Mouse (Mus musculus) liver, adult 2 months (tissue): Measurements from ENCODE around the gene Fgfr2. TPM values are rescaled to one million over a fixed set of nuclear protein-coding genes. Genes with fewer than 3 reads are reported as not detected.

Source experiments
- DNase-seq: peaks from one replicate; pipeline ENCODE4 v3.0.0-alpha.2; 2011; ENCODE audit warnings: low read depth, low spot score; ENCODE audit errors: extremely low read depth
- H3K27ac ChIP-seq: fragments of 200-500 bp; replicated peaks from 2 replicates; pipeline ENCODE4 v1.5.1; 2012; ENCODE audit warnings: low read depth, mild to moderate bottlenecking, control low read depth, inconsistent platforms, low read length; ENCODE audit not compliant: insufficient read depth
- H3K27me3 ChIP-seq: fragments of 200-500 bp; 2 replicates; pipeline ENCODE4 v1.6.1; 2012; ENCODE audit warnings: mild to moderate bottlenecking, moderate library complexity, low read length, inconsistent platforms; ENCODE audit not compliant: control insufficient read depth, insufficient read depth
- H3K36me3 ChIP-seq: fragments of 200-500 bp; 2 replicates; pipeline ENCODE4 v1.6.1; 2012; ENCODE audit warnings: low read length, inconsistent platforms; ENCODE audit not compliant: control insufficient read depth, insufficient read depth
- H3K4me1 ChIP-seq: fragments of 200-500 bp; 2 replicates; pipeline ENCODE4 v1.6.1; 2011; ENCODE audit warnings: low read length; ENCODE audit not compliant: control insufficient read depth, insufficient read depth
- H3K4me3 ChIP-seq: fragments of 200-500 bp; 2 replicates; pipeline ENCODE4 v1.5.1; 2011; ENCODE audit warnings: low read depth, mild to moderate bottlenecking, control low read depth, low read length, moderate library complexity; ENCODE audit not compliant: insufficient read depth
- H3K79me2 ChIP-seq: fragments of 200-500 bp; 2 replicates; pipeline ENCODE4 v1.6.1; 2012; ENCODE audit warnings: inconsistent platforms, mild to moderate bottlenecking, low read length, moderate library complexity; ENCODE audit not compliant: control insufficient read depth, insufficient read depth
- H3K9ac ChIP-seq: fragments of 200-500 bp; 2 replicates; pipeline ENCODE4 v1.6.1; 2012; ENCODE audit warnings: low read depth, mild to moderate bottlenecking, control low read depth, inconsistent platforms, low read length
- CTCF ChIP-seq: fragments of 200-500 bp; IDR thresholded peaks from 2 replicates; pipeline ENCODE4 v1.5.1; 2011; ENCODE audit warnings: low read depth, low read length, control low read depth
- POLR2A ChIP-seq: fragments of 200-500 bp; IDR thresholded peaks from 2 replicates; pipeline ENCODE4 v1.6.1; 2011; ENCODE audit warnings: low read length, control low read depth; ENCODE audit not compliant: insufficient read depth; ENCODE audit errors: extremely low read depth
- WGBS: fragments of 180-500 bp; shearing (Covaris S2); methylation state at CpG from one replicate; pipeline ENCODE4 v1.1.7; 2018; 5-methylcytosine and 5-hydroxymethylcytosine counted together
- polyA plus RNA-seq: library from polyadenylated mRNA; depleted of rRNA; stranded (reverse); fragments of >200 nt; gene quantifications from 2 replicates; pipeline ENCODE4 v1.2.3, GENCODE M21; 2012
- total RNA-seq: library from RNA; depleted of rRNA; stranded (reverse); fragments of >200 nt; gene quantifications from 2 replicates; pipeline ENCODE4 v1.2.3, GENCODE M21; 2014

The Fgfr2 gene
- total and polyA plus RNA-seq, 2 experiments: 16.7 to 35.2 TPM

DNA sequence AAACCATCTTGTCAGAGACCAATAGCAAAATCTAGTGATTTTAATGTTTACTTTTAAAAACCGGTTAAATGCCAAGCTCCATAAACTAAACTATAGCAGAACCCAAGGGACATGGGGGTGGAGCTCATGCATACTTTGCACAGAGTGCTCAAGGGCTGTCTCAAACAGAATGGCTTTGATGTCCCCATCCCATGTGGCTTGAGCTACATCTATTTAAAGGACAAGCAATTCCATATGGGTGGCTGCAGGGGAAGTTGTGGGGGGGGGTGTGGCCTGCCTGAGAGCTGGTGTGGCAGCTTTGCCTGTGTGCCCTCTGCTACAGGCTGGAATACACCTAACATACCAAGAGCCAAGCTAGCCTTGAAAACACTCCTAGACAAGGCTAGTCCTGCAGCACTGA is 98.5 kb downstream of the Fgfr2 start:
- no peak for TF ChIP-seq POLR2A
- no peak for TF ChIP-seq CTCF
- DNase-seq: no peak
- no peaks in the 10 kb centered on the region for H3K27me3 ChIP-seq
- H3K27ac ChIP-seq: no peak overlapping the region
- no peak overlapping the region for H3K4me3 ChIP-seq
- 0 out of 2 replicates have a peak, but pooled peaks cover 2% of the 10 kb centered on the region for H3K4me1 ChIP-seq
- H3K79me2 ChIP-seq: no peaks in the 10 kb centered on the region
- no peaks in the 10 kb centered on the region for H3K36me3 ChIP-seq
- 81% methylated on average over 1 of the region's 1 CpGs for WGBS
- no peak overlapping the region for H3K9ac ChIP-seq

DNA sequence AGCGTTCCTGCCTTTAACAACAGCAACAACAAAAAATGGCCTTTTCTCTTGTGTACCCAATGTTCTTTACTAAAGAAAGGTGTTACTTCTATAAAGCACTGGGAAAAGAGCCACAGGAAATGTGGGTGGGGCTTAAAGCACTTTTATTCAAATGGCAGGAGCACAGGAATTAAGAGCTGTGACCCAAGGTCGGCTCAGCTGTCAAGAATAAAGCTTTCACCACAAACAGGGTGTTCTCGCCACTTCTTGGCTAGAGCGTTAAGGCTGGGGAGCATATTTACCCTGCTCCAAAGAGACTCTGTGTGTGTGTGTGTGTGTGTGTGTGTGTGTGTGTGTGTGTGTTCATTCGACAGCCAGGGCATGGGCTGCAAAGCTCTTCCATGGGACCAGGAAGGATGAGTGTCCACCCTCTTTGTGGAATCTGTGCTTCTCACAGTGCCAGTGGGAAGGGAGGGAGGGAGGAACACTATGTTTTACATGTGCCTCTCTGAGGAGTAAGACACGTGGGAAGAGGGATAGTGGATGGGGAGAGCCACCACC is 103.6 kb downstream of the Fgfr2 start:
- no peaks in the 10 kb centered on the region for H3K79me2 ChIP-seq

DNA sequence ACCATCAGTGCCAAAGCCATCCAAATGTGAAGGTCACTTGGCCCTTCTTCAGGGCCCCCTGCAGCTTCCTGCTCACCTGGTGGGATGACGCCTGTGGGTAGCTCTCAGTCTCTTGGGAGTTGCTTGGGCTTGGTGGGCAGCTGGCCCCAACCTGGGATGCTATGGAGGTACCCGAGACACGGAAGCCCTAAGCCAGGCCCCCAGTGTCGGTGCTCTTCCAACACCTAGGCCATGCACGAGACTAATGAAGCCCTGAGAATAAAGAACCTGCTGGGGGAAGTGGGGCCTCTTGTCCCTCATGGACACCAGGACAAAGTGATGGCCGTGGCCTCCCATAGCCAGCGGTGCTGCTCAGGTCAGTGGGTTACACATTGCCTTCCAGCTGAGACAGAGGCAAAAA is 104.2 kb downstream of the Fgfr2 start:
- no peaks in the 10 kb centered on the region for H3K36me3 ChIP-seq
- 0 out of 2 replicates have a peak, but pooled peaks cover 2% of the 10 kb centered on the region for H3K4me1 ChIP-seq
- H3K9ac ChIP-seq: no peak overlapping the region
- H3K79me2 ChIP-seq: no peaks in the 10 kb centered on the region
- no peak overlapping the region for H3K27ac ChIP-seq
- no peak for DNase-seq
- no peak overlapping the region for H3K4me3 ChIP-seq
- TF ChIP-seq POLR2A (no peak), CTCF (no peak)
- 87% methylated on average over 7 of the region's 7 CpGs for WGBS
- H3K27me3 ChIP-seq: no peaks in the 10 kb centered on the region

More for the DNA sequence above, 103.6 kb downstream of the Fgfr2 start:
- Histone ChIP-seq H3K4me3 (no peak overlapping the region), H3K36me3 (no peaks in the 10 kb centered on the region), H3K9ac (no peak overlapping the region), H3K27me3 (no peaks in the 10 kb centered on the region), H3K27ac (no peak overlapping the region), H3K4me1 (0 out of 2 replicates have a peak, but pooled peaks cover 2% of the 10 kb centered on the region)
- no peak for DNase-seq
- TF ChIP-seq POLR2A: no peak
- no peak for TF ChIP-seq CTCF
- 59% methylated on average over 6 of the region's 6 CpGs for WGBS

GRCm38 (mm10) chr7:133015416-133016070 is 107.6 kb downstream of the Fgfr2 start:
- H3K27ac ChIP-seq: no peak overlapping the region
- 75% methylated on average over 7 of the region's 7 CpGs for WGBS

GRCm38 (mm10) chr7:133014631-133015030 is 108.5 kb downstream of the Fgfr2 start:
- no peak for DNase-seq
- 96% methylated on average over 14 of the region's 14 CpGs for WGBS

More at GRCm38 (mm10) chr7:133015416-133016070, 107.6 kb downstream of the Fgfr2 start:
- no peak overlapping the region for H3K4me3 ChIP-seq
- H3K79me2 ChIP-seq: no peaks in the 10 kb centered on the region
- H3K27me3 ChIP-seq: no peaks in the 10 kb centered on the region
- DNase-seq: no peak
- H3K9ac ChIP-seq: no peak overlapping the region
- peaks cover 11% of the 10 kb centered on the region for H3K4me1 ChIP-seq
- H3K36me3 ChIP-seq: no peaks in the 10 kb centered on the region
- TF ChIP-seq CTCF (no peak), POLR2A (no peak)

GRCm38 (mm10) chr7:133013923-133014322 is 109.2 kb downstream of the Fgfr2 start:
- H3K79me2 ChIP-seq: no peaks in the 10 kb centered on the region
- no peak for TF ChIP-seq POLR2A
- no peak for TF ChIP-seq CTCF
- peaks cover 9% of the 10 kb centered on the region for H3K4me1 ChIP-seq
- H3K9ac ChIP-seq: no peak overlapping the region
- H3K36me3 ChIP-seq: no peaks in the 10 kb centered on the region
- H3K4me3 ChIP-seq: no peak overlapping the region
- DNase-seq: no peak
- WGBS: 95% methylated on average over 10 of the region's 10 CpGs
- no peaks in the 10 kb centered on the region for H3K27me3 ChIP-seq
- no peak overlapping the region for H3K27ac ChIP-seq

More at GRCm38 (mm10) chr7:133014631-133015030, 108.5 kb downstream of the Fgfr2 start:
- H3K27me3 ChIP-seq: no peaks in the 10 kb centered on the region
- TF ChIP-seq CTCF: no peak
- no peak for TF ChIP-seq POLR2A
- H3K79me2 ChIP-seq: no peaks in the 10 kb centered on the region
- H3K9ac ChIP-seq: no peak overlapping the region
- H3K4me1 ChIP-seq: peaks cover 9% of the 10 kb centered on the region
- H3K27ac ChIP-seq: no peak overlapping the region
- no peak overlapping the region for H3K4me3 ChIP-seq
- H3K36me3 ChIP-seq: no peaks in the 10 kb centered on the region
